Mouse (Mus musculus): ENCODE results near the gene Wipf1. TPM values are rescaled to one million over a fixed set of nuclear protein-coding genes. Genes with fewer than 3 reads are reported as not detected.

Wipf1 gene
- polyA plus RNA-seq, 1 experiment = 8.0 TPM

DNA sequence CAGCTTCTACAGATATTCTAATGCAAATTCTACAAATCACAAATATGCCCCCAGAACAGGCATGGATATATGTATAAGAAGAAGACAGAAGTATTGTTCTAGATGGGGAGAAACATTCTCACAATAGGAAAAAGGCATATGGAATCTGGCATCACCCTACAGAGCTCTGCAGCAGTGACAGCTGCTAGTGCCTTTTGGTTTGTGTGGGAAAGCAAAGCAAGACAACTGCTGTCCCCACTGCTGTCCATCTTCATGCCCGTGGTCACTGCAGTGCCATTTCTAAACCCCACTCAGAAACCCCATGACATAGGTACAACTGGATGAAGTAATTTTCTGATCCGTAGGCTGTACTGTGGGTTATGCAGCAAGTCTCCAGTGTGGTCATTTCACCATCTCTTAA, 136.8 kb downstream of the Wipf1 start:
- no peak for TF ChIP-seq POLR2A (IDR thresholded peaks at IDR 0.05; ENCODE audit: low read depth, low read length)
- no peak for TF ChIP-seq CTCF (conservative IDR thresholded peaks at IDR 0.05; ENCODE audit: insufficient read depth, insufficient read length, low read depth, low read length)
- DNase-seq = no peak
- Histone ChIP-seq H3K36me3 (ENCODE audit: control insufficient read depth, insufficient read depth, low read length) (no peaks in the 10 kb centered on the region), H3K4me3 (ENCODE audit: insufficient read depth, low read depth, low read length) (no peak overlapping the region), H3K27me3 (replicated peaks; ENCODE audit: control insufficient read depth, insufficient read depth, low read length) (no peaks in the 10 kb centered on the region), H3K27ac (ENCODE audit: insufficient read depth, low read depth, low read length) (no peak overlapping the region), H3K4me1 (ENCODE audit: control insufficient read depth, insufficient read depth, low read length) (no peaks in the 10 kb centered on the region)
- 82% methylated on average over 2 of the region's 2 CpGs for WGBS

DNA sequence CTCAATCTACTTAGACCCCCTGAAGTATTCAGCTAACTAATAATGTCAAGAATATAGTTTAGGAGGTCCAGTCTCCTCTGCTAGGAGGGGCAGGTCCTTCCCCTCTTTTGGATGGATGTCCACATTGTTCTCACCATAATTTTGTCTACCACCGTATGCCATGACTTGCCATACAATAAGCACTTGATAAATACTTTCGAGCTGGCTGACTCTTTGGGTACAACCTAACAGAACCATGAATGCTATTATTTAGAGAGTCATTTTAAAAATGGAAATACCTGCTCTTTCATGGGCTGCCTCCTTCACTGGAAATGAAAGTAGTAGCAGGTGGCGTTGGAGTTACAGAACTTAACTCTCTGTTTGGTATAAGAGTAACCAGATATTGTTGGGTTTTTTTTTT, 139.6 kb downstream of the Wipf1 start:
- no peaks in the 10 kb centered on the region for H3K27me3 ChIP-seq (replicated peaks; ENCODE audit: control insufficient read depth, insufficient read depth, low read length)
- no peak overlapping the region for H3K4me3 ChIP-seq (ENCODE audit: insufficient read depth, low read depth, low read length)
- no peaks in the 10 kb centered on the region for H3K36me3 ChIP-seq (ENCODE audit: control insufficient read depth, insufficient read depth, low read length)
- no peak for DNase-seq
- TF ChIP-seq POLR2A (IDR thresholded peaks at IDR 0.05; ENCODE audit: low read depth, low read length) (no peak), CTCF (conservative IDR thresholded peaks at IDR 0.05; ENCODE audit: insufficient read depth, insufficient read length, low read depth, low read length) (no peak)
- 0 out of 2 replicates have a peak, but pooled peaks cover 3% of the 10 kb centered on the region for H3K4me1 ChIP-seq (ENCODE audit: control insufficient read depth, insufficient read depth, low read length)
- no peak overlapping the region for H3K27ac ChIP-seq (ENCODE audit: insufficient read depth, low read depth, low read length)
- WGBS = 92% methylated on average over 3 of the region's 3 CpGs

DNA sequence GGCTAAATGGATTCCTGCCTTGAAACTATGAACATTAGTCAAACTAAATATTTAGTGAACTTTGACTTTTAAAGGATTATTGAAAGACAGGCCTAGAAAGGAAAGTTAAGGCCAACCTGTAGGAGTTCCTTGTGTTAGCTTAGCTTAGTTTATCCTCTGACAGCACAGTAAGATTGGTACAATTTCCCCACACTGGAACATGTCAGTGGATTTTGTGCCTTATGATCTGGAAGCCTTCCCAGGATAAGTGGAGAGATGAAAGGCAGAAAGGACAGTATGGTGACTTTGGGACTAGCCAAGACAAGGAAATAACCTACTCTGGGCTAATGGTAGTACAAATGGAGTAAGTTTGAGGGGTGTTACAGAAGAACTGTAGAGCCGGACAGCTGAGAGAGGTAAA, 141.7 kb downstream of the Wipf1 start:
- no peak overlapping the region for H3K4me3 ChIP-seq (ENCODE audit: insufficient read depth, low read depth, low read length)
- DNase-seq = no peak
- 0 out of 2 replicates have a peak, but pooled peaks cover 3% of the 10 kb centered on the region for H3K4me1 ChIP-seq (ENCODE audit: control insufficient read depth, insufficient read depth, low read length)
- H3K36me3 ChIP-seq (ENCODE audit: control insufficient read depth, insufficient read depth, low read length) = no peaks in the 10 kb centered on the region
- 96% methylated on average over 1 of the region's 1 CpGs for WGBS
- no peak overlapping the region for H3K27ac ChIP-seq (ENCODE audit: insufficient read depth, low read depth, low read length)
- no peak for TF ChIP-seq POLR2A (IDR thresholded peaks at IDR 0.05; ENCODE audit: low read depth, low read length)
- H3K27me3 ChIP-seq (replicated peaks; ENCODE audit: control insufficient read depth, insufficient read depth, low read length) = no peaks in the 10 kb centered on the region

DNA sequence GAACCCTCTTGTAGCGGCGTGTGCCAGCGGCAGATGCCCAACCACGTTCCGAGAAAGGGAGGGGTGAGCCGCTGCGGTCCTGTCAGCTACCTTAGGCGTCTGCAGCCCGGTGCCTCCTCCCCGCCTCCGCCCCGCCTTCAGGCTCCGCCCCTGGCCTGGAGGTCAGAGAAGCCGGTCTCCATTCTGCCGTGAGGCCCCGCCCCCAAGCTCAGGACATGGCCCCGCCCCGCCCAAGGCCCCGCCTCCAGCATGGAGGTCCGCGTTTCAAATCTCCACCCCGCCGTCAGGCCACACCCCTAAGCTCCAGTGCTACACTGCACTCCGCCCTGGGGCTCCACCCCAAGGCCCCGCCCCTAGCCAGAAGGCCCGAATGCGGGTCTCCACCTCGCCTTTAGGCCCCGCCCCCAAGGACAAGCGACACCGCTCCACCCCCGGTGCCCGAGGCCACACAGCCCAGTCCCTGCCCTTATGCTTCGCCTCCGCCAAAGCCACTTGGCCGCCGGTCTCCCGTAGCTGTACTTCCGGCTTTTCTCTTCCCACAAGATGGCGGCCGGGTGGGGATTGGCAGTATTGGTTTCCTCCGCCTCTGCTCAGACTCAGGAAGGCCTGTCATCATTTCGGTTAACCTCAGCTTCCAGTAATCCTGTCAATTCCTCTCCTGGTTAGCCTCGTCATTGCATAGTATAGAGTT, 143.0 kb downstream of the Wipf1 start, which contains the start of gene Gpr155:
Gpr155 (minus strand) TSS at position 217 of the 691 bp plus-strand sequence.
- H3K27ac ChIP-seq (ENCODE audit: insufficient read depth, low read depth, low read length) = peak within 1 kb of the TSS; percentile 68
- no peaks in the 10 kb centered on the region for H3K27me3 ChIP-seq (replicated peaks; ENCODE audit: control insufficient read depth, insufficient read depth, low read length)
- peak; percentile 100 for DNase-seq
- no peaks in the 10 kb centered on the region for H3K36me3 ChIP-seq (ENCODE audit: control insufficient read depth, insufficient read depth, low read length)
- H3K4me1 ChIP-seq (ENCODE audit: control insufficient read depth, insufficient read depth, low read length) = 0 out of 2 replicates have a peak, but pooled peaks cover 3% of the 10 kb centered on the region
- WGBS = under 1% methylated on average over 44 of the region's 44 CpGs
- TF ChIP-seq CTCF (conservative IDR thresholded peaks at IDR 0.05; ENCODE audit: insufficient read depth, insufficient read length, low read depth, low read length) = 0 out of 2 replicates have a peak, but pooled peaks have one; percentile 0
- TF ChIP-seq POLR2A (IDR thresholded peaks at IDR 0.05; ENCODE audit: low read depth, low read length) = peak; percentile 52
- peak within 1 kb of the TSS; percentile 66 for H3K4me3 ChIP-seq (ENCODE audit: insufficient read depth, low read depth, low read length)

DNA sequence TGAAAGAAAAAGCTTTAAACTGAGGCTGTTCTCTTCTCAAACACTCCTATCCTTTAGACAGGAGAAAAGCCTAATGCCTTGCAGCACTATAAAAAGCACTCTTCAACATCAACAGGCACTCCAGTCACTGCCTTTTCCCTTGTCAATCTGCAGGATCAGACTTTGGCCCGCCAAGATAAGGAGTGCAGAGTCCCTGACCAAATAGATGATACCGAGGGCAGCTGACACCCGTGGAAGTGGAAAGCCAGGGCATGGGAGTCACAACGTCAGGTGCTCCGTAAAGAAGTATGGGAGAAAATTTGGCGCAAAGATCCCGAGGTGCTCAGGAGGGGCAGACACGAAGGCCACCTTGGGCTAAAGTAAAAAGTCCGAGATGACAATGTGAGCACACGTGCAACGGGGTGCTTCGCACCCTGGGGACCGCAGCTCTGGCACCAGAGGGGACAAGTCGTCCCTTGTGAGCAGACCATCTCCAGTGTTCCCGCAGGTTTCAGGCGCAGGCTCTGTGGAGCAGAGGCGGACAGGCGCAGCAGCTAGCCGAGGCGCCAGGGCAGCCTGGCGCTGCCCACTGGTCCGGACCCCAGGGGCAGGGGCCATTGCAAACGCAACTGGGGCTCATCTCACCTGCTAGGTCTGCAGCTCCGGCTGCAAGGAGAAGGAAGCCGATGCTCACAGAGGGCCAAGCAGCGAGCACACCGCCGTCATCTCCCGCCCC, 143.7 kb downstream of the Wipf1 start:
- no peaks in the 10 kb centered on the region for H3K27me3 ChIP-seq (replicated peaks; ENCODE audit: control insufficient read depth, insufficient read depth, low read length)
- H3K4me3 ChIP-seq (ENCODE audit: insufficient read depth, low read depth, low read length) = peak overlapping the region; percentile 66
- peak; percentile 15 for DNase-seq
- no peaks in the 10 kb centered on the region for H3K36me3 ChIP-seq (ENCODE audit: control insufficient read depth, insufficient read depth, low read length)
- H3K27ac ChIP-seq (ENCODE audit: insufficient read depth, low read depth, low read length) = no peak overlapping the region
- WGBS = 1% methylated on average over 29 of the region's 29 CpGs
- TF ChIP-seq CTCF (conservative IDR thresholded peaks at IDR 0.05; ENCODE audit: insufficient read depth, insufficient read length, low read depth, low read length) = no peak
- TF ChIP-seq POLR2A (IDR thresholded peaks at IDR 0.05; ENCODE audit: low read depth, low read length) = no peak
- 0 out of 2 replicates have a peak, but pooled peaks cover 3% of the 10 kb centered on the region for H3K4me1 ChIP-seq (ENCODE audit: control insufficient read depth, insufficient read depth, low read length)

DNA sequence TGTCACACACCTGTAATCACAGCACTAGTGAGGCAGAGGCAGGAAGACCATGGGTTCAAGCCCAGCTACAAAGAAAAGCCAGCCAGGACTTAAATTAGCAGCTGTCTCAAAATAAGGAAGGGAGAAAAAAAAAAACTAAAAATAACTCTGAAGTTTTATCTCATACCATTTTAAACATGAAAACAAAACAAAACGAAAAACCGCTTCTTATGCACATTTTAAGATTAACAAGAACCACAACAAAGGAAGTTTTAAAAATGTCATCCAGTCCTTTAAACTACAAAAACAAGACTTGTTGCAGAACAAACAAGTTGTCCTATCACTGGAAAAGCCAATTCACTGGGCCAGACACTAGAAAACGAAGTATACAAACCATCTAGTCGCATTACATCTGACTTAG, 144.4 kb downstream of the Wipf1 start:
- WGBS = 73% methylated on average over 4 of the region's 4 CpGs
- Histone ChIP-seq H3K27me3 (replicated peaks; ENCODE audit: control insufficient read depth, insufficient read depth, low read length) (no peaks in the 10 kb centered on the region), H3K4me3 (ENCODE audit: insufficient read depth, low read depth, low read length) (no peak overlapping the region), H3K36me3 (ENCODE audit: control insufficient read depth, insufficient read depth, low read length) (no peaks in the 10 kb centered on the region), H3K27ac (ENCODE audit: insufficient read depth, low read depth, low read length) (no peak overlapping the region), H3K4me1 (ENCODE audit: control insufficient read depth, insufficient read depth, low read length) (0 out of 2 replicates have a peak, but pooled peaks cover 3% of the 10 kb centered on the region)
- DNase-seq = no peak
- TF ChIP-seq CTCF (conservative IDR thresholded peaks at IDR 0.05; ENCODE audit: insufficient read depth, insufficient read length, low read depth, low read length) (no peak), POLR2A (IDR thresholded peaks at IDR 0.05; ENCODE audit: low read depth, low read length) (no peak)

DNA sequence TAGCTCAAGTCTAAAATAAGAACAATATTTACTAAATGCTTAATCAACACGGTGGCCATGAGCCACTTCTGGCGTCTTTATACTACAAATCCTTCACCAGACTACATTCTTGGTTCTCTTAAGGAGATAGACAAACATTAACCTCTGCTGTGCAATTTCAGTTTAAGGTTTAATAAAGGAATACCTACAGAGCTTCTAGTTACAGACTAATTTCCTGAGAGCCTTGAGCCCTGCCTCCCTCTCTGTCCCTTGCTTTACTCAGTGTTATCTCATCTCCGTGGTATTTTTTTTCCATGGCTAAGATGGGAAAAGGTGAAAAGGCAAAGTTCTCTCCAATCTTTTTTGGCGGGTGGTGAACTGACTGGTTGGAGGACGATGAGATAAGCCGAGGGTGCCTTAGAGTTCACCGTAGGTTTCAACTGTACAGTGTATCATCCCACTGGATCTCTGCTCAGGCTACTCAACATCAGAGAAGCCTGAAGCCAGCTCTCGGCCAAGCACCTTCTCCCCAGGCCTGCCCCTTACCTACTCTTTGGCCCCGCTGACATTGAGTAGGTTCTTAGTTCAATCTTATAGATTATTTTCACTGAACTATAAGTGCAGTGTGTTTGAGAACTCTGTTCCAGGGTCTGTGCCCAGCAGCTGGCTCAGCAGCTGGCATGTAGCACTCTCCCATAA, 149.1 kb downstream of the Wipf1 start:
- TF ChIP-seq CTCF (conservative IDR thresholded peaks at IDR 0.05; ENCODE audit: insufficient read depth, insufficient read length, low read depth, low read length) (no peak), POLR2A (IDR thresholded peaks at IDR 0.05; ENCODE audit: low read depth, low read length) (no peak)
- H3K27ac ChIP-seq (ENCODE audit: insufficient read depth, low read depth, low read length) = no peak overlapping the region
- H3K4me1 ChIP-seq (ENCODE audit: control insufficient read depth, insufficient read depth, low read length) = no peaks in the 10 kb centered on the region
- DNase-seq = peak; percentile 30
- H3K27me3 ChIP-seq (replicated peaks; ENCODE audit: control insufficient read depth, insufficient read depth, low read length) = no peaks in the 10 kb centered on the region
- H3K36me3 ChIP-seq (ENCODE audit: control insufficient read depth, insufficient read depth, low read length) = no peaks in the 10 kb centered on the region
- no peak overlapping the region for H3K4me3 ChIP-seq (ENCODE audit: insufficient read depth, low read depth, low read length)
- 42% methylated on average over 9 of the region's 9 CpGs for WGBS

Data from kidney, adult 2 months (tissue).